Mouse (Mus musculus) right cerebral cortex, postnatal 36 days (tissue): ENCODE measurements at regions not wholly inside any gene's neighbourhood (a gene's known extent, or its start where the extent isn't known, plus 50 kb on each side); places are given as distances from the start of the nearest gene placed in this dataset.
A peak's percentile ranks its signal among the peaks of the same experiment; 100 is the strongest.

ENCODE experiments used
- DNase-seq, 2 experiments: peaks; one replicate each; pipeline ENCODE4 v3.0.0; 2022; ENCODE audit warnings: low spot score in 2 of 2, mixed read lengths in 1 of 2

DNA sequence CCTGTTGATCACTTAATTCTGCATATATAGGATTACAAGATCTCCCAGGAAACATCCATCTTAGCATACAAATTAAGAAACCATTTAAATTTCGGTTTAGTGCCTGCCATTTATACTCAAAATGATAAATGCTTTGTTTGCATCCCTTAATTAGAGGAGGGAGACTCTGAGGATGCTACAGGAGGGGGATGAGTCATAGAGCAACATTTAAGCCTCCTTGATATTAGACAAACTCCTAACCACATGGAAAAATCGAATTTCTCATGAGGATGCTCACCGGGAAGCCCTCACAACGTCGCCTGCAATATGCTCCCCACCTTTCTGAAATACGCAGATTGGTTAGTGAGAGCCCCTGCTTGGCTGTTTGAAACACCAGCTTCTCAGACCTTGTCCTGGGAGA lies 320.8 kb upstream of the Sphkap start:
- no peak for DNase-seq

DNA sequence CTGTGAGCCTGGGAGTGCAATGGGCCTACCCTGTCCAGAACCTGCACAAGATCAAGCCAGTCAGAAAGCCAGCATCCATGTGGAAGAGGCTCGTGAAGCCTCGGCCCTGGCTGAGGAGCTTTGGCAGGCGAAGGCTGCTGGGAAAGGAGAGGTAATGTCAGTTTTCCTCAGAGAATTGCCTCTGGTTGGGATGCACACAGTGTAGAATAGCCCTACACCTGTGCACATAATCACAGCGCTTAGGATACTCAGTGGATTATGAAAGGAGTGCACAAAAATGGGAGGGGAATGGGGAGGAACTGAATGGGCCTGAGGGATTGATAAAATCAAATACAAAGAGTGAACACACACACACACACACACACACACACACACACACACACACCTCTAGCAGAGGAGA lies 319.9 kb upstream of the Sphkap start:
- DNase-seq = no peak

DNA sequence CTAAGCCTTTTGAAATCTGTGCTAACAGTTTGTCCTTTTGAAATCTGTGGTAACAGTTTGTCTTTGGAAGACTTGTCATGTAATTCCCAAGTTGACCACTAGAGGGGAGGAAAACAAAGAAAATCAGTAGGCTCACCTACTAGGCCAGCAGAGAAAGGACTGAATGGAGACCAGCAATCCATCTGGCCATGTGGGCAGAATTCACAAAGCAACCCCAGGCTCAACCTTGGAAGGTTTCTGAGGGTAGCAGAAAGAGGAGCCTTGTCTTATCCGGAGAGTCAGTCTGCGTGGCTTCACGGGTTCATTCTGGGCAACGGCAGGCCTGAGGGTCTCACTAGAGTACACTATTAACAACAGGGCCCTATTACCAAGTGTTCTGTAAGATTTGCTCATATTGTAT lies 319.2 kb upstream of the Sphkap start:
- no peak for DNase-seq

DNA sequence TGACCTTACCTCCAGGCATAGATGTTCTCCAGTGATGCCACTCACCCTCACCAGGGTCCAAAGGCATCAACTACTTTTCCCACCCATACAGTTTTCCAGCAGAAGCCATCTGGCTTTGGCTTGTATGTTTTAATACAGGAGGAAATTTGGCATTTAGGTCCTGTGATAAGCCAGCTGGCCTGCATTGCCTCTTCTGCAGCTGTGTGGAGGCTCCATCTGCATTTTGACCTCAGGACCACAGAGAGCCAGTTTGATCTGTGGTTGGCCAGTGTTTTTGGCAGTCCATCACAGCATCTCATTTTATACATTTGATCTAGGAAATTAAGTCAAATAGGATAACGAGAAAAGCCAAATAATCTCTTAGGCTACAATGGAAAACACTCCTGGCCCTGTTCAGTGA lies 315.1 kb upstream of the Sphkap start:
- no peak for DNase-seq

DNA sequence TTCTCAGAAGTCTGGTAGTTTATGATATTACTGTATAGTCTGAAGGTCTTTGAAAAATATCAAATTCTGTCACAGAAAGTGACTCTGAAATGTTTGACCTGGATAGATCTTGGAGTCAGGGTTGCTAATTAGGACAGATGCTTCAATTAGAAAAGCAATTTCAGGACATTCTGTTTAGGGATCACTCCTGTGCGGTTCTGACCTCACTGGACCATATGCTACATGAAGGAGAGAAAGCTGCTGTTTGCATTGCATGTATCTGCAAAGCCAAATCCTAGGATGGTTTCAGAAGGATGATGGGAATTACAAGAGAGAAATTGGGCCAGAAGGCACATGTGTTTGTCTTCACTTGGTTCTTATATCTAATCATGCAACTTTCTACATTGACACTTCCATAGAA lies 312.2 kb upstream of the Sphkap start:
- no peak for DNase-seq

DNA sequence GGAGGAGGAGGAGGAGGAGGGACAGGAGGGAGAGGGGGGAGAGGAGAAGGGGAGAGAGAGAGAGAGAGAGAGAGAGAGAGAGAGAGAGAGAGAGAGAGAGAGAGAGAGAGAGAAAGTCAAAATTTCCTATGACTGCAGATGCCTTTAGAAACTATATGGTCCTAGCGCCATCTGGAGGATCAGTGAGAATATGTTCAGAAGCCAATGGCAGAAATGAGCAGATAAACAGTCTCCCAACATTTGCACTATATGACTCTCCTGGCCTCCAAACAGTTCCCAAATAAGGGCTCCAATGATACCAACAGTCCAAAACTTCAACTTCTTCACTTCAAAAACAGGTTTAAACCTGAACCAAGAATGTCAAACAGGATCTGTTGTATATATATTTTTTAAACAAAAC lies 309.1 kb upstream of the Sphkap start:
- DNase-seq = peak in 1 of 2 experiments; percentile 36

DNA sequence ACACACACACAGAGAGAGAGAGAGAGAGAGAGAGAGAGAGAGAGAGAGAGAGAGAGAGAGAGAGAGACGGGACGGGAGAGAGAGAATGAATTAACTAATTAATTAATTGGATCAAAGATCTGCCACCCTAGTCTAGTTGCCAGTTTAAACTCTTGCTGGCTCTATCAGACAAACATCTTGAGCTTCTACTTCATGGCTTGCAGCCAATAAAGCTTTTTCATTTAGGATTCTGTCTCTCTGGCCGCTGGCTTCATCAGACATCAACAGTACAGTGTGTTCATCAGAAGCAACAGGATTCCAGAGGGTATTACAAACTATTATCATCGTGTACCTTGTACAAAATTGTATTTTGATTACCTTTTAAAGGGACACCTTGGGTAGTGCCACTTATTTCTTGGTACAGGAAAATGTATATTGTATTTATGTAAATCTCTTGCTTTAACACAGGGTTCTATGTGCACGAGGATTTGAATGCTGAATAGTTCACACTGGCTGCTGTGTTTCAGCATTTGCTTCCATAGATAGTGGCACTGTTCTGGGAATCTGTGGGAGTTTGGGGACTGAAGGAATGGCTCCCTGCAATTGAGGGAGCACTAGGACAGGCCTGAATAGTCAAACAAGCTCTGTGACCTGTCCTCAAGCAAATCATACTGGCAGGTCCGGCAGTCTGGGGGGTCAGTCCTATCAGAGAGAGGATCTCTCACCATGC lies 293.9 kb upstream of the Sphkap start:
- no peak for DNase-seq

DNA sequence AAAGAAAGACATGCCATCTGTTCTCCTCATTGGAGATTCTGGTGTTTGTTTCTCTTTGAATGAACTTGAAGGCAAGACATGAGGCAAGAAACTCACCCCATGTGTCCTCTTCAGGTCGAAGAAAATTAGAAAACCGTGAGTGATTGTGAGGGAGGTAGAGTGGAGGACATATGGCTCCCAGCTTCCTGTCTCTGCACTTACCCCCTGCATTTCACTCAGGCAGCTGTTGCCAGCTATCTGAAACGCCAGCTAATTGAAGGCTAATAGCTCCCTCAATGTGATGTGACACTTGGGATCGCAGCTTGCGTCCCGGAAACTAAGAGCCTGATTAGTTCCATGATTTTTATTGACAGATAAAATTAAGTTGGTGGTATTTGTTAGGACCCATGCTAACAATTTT lies 289.4 kb upstream of the Sphkap start:
- no peak for DNase-seq

DNA sequence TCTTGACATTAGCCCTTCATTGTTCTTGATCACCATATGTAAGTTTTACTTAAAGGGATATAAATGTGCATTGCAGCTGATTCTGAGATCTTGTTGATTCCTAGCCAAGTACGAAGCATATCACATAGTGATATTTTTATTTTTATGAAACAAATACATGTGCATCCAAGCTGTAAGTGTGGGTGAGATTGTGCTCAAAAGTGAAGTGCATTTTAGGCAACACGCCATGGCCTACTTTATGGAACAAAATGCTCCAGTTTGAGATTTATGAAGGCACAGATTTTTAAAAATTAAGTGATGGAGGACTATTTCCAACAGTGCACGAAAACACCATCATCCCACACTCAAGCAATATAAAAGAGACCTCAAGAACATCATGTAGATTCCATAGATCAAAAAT lies 277.2 kb upstream of the Sphkap start:
- peak in 1 of 2 experiments; percentile 32 for DNase-seq

DNA sequence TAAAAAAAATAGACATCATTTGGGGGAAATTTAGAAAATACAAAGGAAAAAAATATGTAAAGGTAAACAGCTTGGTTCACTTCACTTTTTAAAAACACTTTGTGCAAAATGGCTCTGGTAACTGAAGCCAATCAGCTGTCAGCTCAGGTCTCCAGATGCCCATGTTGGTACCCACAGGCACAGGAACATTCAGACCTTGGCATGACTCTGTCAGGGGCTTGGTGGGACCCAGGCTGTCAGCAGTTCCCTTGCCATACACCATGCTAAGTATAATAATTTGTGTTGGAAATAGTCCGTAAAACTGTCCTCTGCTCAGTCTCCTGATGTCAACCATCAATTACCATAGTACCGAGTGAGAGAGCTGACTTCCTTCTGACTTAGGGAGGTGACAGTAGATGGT lies 257.3 kb upstream of the Sphkap start:
- no peak for DNase-seq

DNA sequence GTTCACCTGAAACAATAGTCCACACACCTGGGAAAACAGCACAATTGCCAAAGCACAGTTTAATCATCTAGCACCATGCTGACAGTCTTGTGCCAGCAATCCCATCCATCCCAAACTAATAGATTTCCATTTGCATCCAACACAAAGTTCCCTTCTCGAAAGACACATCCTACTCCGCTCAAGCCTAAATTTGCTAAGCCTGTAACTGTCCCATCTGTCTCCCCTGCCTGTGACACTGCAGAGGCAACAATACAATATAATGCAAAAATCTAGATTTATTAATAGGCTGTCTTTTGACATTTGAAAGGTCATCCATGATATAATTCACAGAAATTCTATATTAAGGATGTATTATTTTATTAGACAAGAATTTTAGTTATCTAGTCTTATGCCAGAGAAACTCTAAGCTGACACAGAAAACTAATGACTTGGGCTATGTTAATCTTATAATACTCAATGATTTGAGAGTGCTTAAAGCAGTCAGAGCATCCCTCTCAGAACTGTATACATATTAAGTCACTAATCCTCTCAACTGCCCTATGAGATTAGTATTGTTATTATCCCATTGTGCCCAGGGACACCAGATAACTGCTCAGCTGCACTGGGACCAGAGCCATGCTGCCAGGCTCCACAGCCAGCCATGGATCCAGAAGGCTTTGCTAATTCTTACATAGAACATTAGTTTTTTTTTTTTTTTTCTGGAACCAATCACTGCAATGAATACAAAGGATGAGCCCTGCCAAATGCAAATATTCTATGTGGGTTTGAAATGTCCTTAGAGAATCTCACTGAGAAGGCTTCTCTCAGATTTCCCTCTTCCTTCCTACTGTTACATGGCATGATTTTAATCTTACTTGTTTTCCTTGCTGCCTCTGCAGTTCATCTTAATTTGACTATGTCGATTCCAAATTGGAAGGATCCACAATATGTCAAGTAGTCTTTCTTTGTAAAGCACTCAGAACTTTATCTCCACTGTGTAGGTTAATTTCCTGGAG lies 254.1 kb upstream of the Sphkap start:
- no peak for DNase-seq

DNA sequence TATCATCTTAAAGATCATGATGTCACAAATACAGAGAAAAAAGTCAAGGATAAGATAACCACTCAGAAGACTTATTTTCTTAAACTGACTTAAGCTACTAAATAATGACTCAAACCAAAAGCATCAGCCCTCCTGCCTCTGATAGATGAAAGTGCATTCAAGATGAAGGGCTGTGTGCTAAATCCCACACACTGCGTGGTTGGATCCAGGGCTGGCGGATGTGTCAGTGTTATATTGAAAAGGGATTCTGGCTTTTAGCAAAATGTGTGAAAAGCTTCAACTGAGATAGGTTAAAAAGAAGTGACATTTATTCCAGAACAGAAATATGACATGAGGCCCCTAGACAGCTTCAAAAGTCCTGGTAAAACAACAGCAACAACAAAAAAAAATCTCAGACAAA lies 245.7 kb upstream of the Sphkap start:
- no peak for DNase-seq

DNA sequence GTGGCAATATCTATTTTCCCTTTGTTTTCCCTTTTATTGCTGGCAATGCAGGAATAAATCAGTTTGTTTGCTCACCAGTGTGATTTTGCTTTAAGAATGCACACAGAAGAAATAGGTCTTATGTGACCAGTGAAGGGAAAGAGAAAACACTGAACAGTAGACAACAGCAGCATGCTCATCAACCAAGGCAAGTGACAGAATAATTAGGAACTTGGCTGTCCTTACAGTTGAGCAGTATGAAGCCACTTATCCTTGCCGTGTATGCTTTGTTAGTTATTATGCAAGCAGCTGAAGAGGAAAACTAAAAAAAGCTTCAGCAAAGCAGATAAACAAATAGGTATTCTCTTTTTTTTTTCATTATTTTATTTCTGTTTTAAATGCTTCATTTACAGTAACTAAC lies 237.6 kb upstream of the Sphkap start:
- no peak for DNase-seq

DNA sequence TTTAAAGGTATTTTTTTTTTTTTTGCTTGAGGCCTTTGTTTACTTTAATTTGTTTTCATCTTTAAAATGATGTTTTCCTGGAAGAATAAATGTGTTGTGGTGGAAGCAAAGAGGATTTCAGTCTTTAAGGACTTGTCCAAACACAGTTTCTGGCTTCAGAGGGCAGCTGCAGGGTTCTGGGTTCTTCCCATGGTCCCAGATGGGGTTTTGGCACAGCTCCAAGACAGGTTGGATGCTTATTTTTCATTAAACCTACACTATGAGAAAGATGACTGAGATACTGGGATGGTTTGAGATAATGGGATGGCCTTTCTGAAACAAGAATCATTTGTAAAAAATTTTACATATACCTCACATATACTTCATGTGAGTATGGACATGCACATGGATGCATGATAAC lies 234.7 kb upstream of the Sphkap start:
- no peak for DNase-seq

DNA sequence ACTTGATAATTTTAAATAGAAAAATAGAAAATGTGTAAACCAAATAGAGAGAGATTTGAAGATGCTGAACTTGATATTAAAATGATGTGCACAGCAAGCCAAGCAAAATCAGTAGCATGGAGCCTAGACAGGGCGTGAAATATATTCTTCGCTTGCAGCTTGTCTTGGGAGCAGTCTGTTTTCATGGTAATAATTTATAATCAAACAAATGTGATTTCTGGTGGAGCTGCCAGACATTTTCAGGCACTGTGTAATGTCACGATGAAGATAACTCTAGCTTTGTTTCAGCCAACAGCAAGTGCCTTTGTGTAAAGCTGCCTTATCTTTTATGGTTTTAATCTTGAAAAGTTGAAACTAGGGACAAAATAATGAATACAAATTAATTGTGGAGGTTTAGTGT lies 228.1 kb upstream of the Sphkap start:
- DNase-seq = no peak

DNA sequence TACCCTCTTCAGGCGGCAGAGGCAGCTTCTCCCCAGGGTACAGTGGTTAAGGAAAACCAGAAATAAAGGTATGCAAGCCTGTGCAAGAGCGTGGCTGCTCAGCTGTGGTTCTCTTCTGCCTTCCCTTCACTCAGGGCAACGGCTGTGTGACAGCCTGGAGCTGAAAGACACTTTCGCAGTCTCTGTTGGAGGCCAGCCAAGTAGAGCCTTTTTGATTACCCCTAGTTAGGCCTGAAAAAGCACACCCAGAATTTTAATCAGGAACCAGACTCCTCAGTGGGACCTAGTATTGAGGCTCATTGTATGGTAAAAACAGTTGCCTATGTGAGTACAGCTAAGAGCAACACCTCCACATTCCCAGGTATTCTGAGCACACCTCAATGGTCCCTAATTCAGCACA lies 223.8 kb upstream of the Sphkap start:
- peak in 1 of 2 experiments; percentile 6 for DNase-seq

DNA sequence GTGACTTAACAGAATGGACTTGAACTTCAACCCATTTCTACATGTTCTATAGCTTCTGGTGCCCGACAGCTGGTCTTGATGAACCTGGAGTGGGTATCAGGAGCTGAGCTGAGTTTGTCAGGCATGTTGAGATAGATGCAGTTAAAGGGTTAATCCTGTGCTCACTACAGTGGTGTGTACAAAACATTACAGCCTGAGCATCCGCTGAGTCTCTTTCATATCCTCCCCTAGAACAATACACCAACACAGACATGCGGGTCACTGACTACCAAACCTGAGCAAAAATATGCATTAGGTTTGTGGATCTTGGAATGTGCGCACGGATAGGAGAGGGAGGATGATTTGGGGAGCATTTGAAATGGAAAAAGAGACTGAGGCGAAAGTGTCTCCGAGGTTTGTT lies 223.4 kb upstream of the Sphkap start:
- DNase-seq = no peak

DNA sequence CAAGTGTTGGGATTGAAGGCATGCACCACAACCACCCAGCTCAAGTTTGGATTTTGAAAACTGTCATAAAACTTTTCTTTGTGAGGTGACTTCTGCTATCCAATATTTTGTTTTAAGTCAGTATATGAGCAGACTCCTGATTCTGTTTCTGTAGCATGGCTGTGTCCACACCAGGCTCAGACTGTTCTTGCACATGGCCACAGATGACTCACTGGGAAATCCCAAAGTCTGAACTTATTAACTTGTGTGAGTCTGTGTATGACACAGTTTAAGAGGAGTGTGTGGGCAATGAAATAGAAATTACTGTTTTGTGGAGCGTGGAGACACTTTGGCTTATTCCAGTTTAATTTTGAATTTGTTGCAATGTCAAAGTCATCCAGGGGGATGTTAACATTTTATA lies 179.3 kb upstream of the Sphkap start:
- no peak for DNase-seq

DNA sequence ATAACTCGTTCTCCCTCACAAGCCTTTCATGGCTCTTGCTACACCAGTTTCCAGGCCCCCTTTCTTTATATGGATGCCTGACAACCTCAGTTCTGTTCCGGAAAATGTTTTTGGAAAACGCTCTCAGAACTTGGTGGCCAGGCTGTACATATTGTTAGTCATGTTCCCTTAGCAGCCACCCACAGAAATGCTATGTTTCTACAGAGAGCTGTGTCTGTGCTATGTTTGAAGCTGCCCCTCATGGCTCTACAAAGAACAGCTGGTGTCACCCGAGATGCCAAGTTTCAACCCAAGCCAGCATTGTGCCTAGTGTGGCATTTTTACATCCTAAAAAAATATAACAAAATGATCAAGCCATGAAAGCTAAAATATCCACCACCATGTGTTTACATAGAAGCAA lies 175.0 kb upstream of the Sphkap start:
- peak; percentile 46 to 73 for DNase-seq

DNA sequence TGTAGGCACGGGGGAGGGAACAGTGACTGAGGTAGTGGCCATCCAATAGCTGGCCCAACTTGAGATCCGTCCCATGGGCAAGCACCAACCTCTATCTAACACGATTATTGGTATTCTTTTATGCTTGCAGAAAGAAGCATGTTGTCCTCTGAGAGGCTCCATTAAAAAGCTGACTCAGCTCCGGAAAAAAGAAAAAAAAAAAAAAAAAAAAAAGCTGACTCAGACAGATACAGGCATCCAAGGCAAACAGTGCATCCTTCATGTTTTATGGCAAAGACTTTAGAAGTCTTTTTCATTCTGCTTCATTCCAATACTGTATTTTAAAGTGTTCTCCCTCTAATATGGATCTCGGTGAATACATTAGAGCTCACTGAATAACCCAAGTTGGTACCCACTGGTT lies 162.0 kb upstream of the Sphkap start:
- no peak for DNase-seq

DNA sequence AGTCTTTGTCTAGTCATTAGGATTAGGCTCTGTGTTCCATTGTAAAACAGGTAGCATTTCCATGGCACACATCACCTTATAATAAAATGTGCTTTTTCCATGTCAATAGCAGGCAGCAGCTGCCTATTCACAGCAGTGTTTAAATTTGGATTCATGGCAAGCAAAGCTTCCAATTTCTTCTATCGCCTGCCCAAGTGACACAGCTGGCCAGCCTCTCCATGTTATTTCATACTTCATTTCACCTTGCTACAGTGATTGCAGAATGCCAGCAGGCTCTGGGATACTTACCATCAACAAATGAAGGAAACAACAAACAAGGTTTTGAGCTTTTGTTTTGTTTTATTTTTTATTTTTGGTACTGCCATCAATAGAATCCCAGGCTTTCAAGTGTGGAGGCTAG lies 160.7 kb upstream of the Sphkap start:
- no peak for DNase-seq

DNA sequence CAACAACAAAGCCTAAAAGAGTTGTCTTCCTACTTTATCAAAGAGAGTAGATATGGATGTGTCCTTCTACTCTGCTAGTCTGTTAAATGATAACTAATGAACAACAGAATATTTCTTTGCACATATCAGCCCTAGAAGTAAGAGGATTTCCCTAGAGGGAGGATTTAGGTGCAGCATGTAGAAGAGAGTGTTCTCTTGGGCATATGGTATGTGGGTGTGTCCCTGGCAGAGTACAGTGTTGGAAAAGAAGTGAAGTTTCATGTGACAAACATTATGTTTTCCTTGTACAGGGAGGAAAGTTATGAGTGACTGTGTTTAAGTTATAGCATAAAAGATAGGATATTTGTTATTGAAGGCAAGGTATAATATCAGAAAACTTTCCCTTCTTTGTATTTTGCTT lies 143.6 kb upstream of the Sphkap start:
- peak; percentile 62 to 75 for DNase-seq

DNA sequence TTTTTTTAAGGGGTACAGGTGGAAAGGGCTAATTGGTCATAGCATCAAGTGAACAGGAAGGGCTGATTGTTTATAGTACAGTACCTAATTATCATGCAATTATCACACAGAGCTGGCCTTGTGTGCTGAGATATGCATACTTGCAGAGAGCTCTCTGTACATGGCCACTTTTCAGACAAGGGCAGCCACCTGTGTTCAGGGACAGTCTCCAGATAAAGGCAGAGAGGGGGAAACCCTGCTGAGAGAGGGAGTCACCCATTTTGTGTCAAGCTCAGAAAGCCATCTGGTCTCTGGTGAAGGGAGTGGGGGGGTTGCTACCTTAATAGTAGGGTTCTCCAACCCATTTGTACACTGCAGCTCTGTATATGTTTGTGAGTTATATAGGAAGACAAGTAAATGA lies 127.5 kb upstream of the Sphkap start:
- no peak for DNase-seq
